Mouse (Mus musculus) lung, postnatal 36 days (tissue): ENCODE results near the gene Tmem91.
"Not testable (repeated sequence)": the region's sequence is repeated elsewhere in the genome, so short reads cannot be mapped to it uniquely, and the experiment has no call there.

Source experiments
- DNase-seq: peaks from one replicate; pipeline ENCODE4 v3.0.0; 2022; ENCODE audit warnings: mixed read lengths

Tmem91 gene

GRCm38 (mm10) chr7:25674719-25675300, at the start of gene Tmem91:
Gene Tmem91, minus strand, starts transcription at chr7:25675166.
- no peak for DNase-seq

DNA sequence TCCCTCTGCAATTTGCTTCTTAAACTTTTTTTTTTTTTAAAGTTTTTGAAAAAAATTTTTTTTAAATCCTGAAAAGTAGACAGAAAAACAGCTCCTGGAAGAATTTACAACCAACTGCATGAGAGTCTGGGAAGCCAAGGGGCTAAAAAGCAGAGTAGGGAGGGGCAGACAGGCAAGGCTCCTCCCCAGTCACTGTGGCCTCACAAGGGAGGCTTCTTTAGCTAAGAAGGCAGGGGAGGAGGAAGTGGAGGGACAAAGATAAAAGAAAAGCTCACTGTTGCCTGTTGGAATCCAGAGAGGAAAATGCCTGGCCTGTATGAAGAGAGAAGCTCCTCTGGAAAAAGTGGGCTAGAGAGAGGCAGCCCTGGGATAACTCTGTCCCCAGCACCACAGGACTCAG, 46.8 kb upstream of the Tmem91 start:
- DNase-seq: not testable (repeated sequence)

GRCm38 (mm10) chr7:25720760-25721159, 45.8 kb upstream of the Tmem91 start:
- no peak for DNase-seq

- peak; percentile 89 for DNase-seq
These were observed 45.0 kb upstream of the Tmem91 start for GRCm38 (mm10) chr7:25719761-25720610.

DNA sequence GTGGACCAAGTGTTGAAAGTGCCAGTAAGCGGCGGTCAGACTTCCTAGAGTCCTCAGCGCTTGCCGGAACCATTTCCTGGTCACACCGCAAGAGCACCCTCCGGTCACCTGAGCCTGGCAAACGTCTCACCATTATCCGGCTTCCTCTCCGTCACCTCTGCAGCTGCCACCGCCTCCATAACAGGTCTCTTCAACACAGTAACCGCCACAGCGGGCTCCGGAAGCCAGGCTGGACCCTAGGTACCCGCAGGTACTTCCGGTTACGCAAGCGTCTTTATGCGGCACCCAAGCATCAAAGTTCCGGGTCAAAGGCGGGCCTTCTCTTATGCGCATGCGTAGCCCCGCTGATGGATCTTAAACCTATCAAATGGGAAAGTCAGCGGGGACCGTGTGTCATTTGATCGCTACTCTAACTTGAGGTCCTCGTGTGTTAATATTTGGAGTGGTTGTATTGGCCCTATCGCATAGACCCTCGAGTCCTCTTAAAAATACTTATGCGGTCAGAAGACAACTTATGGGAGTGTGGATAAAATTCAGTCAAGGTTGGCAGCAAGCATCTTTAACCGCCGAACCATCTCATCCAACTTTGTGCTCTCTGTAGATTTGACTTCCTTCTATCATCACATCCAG, 43.9 kb upstream of the Tmem91 start, which contains the start of gene Ccdc97:
Gene Ccdc97 (minus strand): TSS at position 301 of the 630 bp plus-strand sequence.
- DNase-seq: peak; percentile 97

DNA sequence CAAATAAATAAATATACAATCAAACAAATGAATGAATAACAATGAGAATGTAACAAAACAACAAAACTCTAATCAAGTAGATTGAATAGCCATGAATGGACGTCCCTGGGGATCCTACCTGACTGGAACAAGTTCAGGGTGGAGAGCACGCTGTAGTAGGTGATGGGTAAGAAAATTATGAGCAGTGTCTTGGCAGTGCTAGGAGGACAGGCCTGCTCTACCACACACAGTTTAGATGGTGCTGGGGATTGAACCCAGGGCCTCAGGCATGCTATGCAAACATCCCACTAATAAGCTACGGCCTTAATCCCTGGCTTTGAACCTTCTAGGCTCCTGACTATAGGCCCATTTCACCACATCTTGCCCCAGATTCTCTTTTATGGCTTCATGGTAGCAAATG, 42.5 kb upstream of the Tmem91 start:
- no peak for DNase-seq

DNA sequence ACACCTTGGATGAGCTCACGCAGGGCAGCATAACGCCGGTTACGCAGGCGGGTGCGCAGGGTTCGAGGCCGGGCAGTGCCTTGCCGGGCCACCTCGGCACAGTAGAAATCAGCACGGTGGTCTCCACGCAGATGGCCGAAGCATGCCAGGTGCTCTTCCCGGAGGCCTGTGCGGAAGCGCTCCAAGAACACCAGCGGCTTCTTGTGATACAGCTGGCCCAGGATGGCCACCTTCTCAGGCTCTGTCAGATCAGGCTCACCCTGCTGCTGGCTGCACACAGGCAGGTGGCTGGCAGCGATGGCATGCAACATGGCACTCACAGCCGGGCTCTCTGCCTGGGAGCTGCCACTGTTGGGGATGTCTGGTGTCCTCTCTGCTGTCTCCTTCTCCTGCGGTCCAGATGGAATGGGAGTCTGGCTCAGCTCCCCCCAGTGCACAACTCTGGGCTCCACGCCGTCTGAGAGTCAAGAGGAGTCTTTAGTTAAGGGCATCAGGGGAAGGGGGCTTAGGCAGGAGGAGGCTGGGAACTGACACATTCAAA, 40.8 kb upstream of the Tmem91 start:
- DNase-seq: no peak

- no peak for DNase-seq
These were observed 39.6 kb upstream of the Tmem91 start for GRCm38 (mm10) chr7:25714581-25714980.

DNA sequence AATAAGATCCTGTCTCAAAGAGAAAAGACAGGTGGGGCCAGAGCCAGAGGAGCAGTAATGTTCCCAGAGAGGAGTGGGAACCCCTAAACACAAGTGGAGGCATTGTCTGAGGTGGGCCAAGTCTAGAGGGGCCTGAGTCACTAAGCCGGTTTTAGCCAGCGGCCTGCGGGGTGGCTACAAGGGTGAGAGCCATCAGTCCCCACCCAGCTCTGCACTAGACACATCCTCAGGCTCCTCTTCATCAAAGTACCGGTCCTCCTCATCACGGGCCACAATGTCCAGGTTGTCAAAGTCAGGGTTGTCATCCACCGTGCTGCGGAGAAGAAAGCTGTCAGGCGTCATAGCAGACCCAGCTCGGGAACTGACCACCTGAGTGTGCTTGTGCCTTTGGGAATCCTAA, 37.8 kb upstream of the Tmem91 start:
- DNase-seq: no peak

DNA sequence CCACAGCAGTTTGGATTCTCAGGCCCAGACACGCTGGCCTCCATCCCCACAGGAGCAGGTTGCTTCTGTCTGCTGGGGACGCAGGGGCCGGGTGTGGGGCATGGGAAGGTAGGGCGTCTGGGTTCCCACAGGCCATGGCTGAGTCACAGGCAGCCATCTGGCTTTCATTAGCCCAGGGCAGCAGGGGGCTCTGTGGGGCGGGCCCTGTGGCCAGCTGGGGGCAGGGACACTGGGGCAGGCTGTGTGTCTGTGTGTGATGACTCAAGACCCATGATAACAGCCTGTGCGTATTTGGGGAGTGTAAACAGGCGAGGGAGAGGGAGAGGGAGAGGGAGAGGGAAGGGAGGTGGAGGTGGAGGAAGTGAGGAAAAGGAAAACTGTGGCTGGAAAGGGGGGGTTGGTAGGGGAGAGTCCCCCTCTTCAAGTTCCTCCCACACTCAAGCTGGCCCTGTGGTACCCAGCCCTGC, 36.8 kb upstream of the Tmem91 start:
- no peak for DNase-seq

- DNase-seq: no peak
These were observed 36.2 kb upstream of the Tmem91 start for GRCm38 (mm10) chr7:25711165-25711564.

- DNase-seq: no peak
These were observed 35.7 kb upstream of the Tmem91 start for GRCm38 (mm10) chr7:25710519-25711130.

GRCm38 (mm10) chr7:25709961-25710360, 35.0 kb upstream of the Tmem91 start:
- peak; percentile 61 for DNase-seq

- DNase-seq: peak; percentile 75
These were observed 32.8 kb upstream of the Tmem91 start for GRCm38 (mm10) chr7:25707581-25708292.

DNA sequence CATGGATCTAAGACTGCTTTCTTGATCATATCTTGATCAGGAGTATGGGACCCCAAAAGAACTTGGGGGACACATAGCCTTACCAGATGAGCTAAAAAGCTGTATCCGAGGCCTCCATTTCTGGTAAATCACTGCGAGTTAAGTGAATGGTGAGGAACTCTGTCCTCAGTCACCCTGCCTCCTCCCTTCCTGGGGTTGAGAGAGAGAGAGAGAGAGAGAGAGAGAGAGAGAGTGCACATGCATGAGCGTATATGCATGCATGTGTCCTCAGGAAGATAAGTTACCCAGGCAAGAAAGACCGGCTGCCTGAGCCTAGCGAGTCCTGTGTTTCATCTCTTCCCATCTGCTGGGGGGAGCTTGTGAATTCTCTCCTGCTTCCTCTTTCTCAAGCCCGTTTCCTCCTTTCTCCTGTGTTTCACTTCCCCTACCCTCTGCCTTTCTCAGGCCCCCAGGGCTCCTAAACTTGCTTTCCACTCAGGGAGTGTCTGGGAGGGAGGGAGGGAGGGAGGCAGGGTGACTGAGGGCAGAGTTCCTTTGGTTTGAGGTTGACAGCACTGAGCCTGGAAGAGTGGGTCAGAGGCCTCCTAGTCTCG, 31.7 kb upstream of the Tmem91 start:
- peak; percentile 54 for DNase-seq

- peak; percentile 81 for DNase-seq
These were observed 30.9 kb upstream of the Tmem91 start for GRCm38 (mm10) chr7:25705801-25706251.

- no peak for DNase-seq
These were observed 29.9 kb upstream of the Tmem91 start for GRCm38 (mm10) chr7:25704716-25705364.

DNA sequence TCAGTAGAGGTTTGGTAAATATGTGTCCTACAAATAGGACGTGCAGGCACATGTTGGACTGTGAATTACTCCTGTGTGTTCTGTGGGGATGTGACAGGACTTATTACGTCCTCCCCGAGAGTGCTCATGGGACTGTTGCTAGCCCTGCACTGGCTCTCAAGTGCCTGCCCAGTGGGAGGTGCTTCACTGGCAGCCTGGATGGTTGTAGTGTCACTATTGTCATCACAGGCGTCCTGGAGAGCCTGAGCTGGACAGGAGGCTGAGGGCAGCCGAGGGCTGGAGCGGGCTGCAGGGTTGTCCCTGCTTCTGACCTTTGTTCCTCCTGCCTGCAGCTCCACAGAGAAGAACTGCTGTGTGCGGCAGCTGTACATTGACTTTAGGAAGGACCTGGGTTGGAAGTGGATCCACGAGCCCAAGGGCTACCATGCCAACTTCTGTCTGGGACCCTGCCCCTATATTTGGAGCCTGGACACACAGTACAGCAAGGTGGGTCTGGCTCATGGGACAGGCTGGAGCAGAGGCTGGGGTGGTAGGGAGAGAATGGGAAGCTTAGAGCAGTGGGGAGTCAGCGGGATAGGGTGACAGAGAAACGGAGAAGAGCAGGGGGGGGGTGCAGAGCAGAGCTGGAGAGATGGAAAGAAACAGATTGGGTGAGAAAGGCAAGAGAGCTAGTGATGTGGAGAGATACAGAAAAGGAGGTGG, 29.0 kb upstream of the Tmem91 start:
- DNase-seq: no peak

GRCm38 (mm10) chr7:25702350-25702749, 27.4 kb upstream of the Tmem91 start:
- no peak for DNase-seq

GRCm38 (mm10) chr7:25700732-25701131, 25.8 kb upstream of the Tmem91 start:
- DNase-seq: no peak

DNA sequence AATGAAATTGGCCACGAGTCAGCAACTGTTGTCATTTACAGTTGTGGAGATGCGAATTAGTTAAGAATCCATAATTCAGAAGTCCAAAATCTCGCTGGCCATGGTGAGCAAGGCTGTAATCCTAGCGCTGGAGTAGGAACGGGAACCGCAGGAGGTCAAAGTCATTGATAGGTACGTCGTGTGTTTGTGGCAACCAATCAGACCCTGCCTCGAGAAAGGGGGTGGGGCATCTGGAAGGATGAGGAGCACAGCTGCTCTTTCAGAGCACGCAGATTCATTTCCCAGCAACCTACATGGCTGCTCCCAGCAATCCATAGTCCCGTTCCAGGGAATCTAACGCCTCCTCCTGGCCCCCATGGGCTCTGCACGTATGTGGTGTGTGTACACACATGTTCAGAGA, 24.9 kb upstream of the Tmem91 start:
- no peak for DNase-seq
